Mouse (Mus musculus): Measurements from ENCODE around the gene Arpc1a. TPM values are rescaled to one million over a fixed set of nuclear protein-coding genes. Genes with fewer than 3 reads are reported as not detected.
"Not testable (repeated sequence)": the region's sequence is repeated elsewhere in the genome, so short reads cannot be mapped to it uniquely, and the experiment has no call there.

Arpc1a gene
- polyA plus RNA-seq, 1 experiment: 92.3 TPM

- no peak overlapping the region for H3K27ac ChIP-seq (ENCODE audit: insufficient read depth, low read depth, low read length)
- TF ChIP-seq CTCF (IDR thresholded peaks at IDR 0.05; ENCODE audit: low read depth, low read length) (peak; percentile 40; the same call in 1 of the 2 replicates), POLR2A (IDR thresholded peaks at IDR 0.05; ENCODE audit: borderline replicate concordance, low read depth, low read length) (no peak)
- H3K4me1 ChIP-seq (ENCODE audit: control insufficient read depth, insufficient read depth, low read length): 0 out of 2 replicates have a peak, but pooled peaks cover 3% of the 10 kb centered on the region
- no peak overlapping the region for H3K4me3 ChIP-seq (ENCODE audit: insufficient read depth, low read length)
Observed at GRCm38 (mm10) chr5:145071342-145071741, 12.3 kb upstream of the Arpc1a start.

GRCm38 (mm10) chr5:145075081-145075480, 8.5 kb upstream of the Arpc1a start:
- no peak for TF ChIP-seq POLR2A (IDR thresholded peaks at IDR 0.05; ENCODE audit: borderline replicate concordance, low read depth, low read length)
- no peak for TF ChIP-seq CTCF (IDR thresholded peaks at IDR 0.05; ENCODE audit: low read depth, low read length)
- Histone ChIP-seq H3K4me3 (ENCODE audit: insufficient read depth, low read length) (no peak overlapping the region), H3K4me1 (ENCODE audit: control insufficient read depth, insufficient read depth, low read length) (no peaks in the 10 kb centered on the region), H3K27ac (ENCODE audit: insufficient read depth, low read depth, low read length) (no peak overlapping the region)

- H3K4me1 ChIP-seq (ENCODE audit: control insufficient read depth, insufficient read depth, low read length): peaks cover 4% of the 10 kb centered on the region; the same call in 1 of the 2 replicates
- TF ChIP-seq POLR2A (IDR thresholded peaks at IDR 0.05; ENCODE audit: borderline replicate concordance, low read depth, low read length): no peak
- no peak for TF ChIP-seq CTCF (IDR thresholded peaks at IDR 0.05; ENCODE audit: low read depth, low read length)
- H3K4me3 ChIP-seq (ENCODE audit: insufficient read depth, low read length): no peak overlapping the region
- H3K27ac ChIP-seq (ENCODE audit: insufficient read depth, low read depth, low read length): no peak overlapping the region
Observed at GRCm38 (mm10) chr5:145081866-145082613, 1.6 kb upstream of the Arpc1a start.

GRCm38 (mm10) chr5:145083201-145083600, 429 bp upstream of the Arpc1a start:
- H3K4me1 ChIP-seq (ENCODE audit: control insufficient read depth, insufficient read depth, low read length); H3K27ac ChIP-seq (ENCODE audit: insufficient read depth, low read depth, low read length): not testable (repeated sequence)
- H3K4me3 ChIP-seq (ENCODE audit: insufficient read depth, low read length): peak overlapping the region; percentile 60

- H3K4me1 ChIP-seq (ENCODE audit: control insufficient read depth, insufficient read depth, low read length): peaks cover 10% of the 10 kb centered on the region
- TF ChIP-seq CTCF (IDR thresholded peaks at IDR 0.05; ENCODE audit: low read depth, low read length) (no peak), POLR2A (IDR thresholded peaks at IDR 0.05; ENCODE audit: borderline replicate concordance, low read depth, low read length) (no peak)
- H3K27ac ChIP-seq (ENCODE audit: insufficient read depth, low read depth, low read length): no peak overlapping the region
- peak overlapping the region; percentile 87 for H3K4me3 ChIP-seq (ENCODE audit: insufficient read depth, low read length)
Observed at GRCm38 (mm10) chr5:145084822-145085221, 1.2 kb downstream of the Arpc1a start.

- Histone ChIP-seq H3K4me1 (ENCODE audit: control insufficient read depth, insufficient read depth, low read length) (peaks cover 13% of the 10 kb centered on the region), H3K4me3 (ENCODE audit: insufficient read depth, low read length) (no peak overlapping the region), H3K27ac (ENCODE audit: insufficient read depth, low read depth, low read length) (no peak overlapping the region)
- TF ChIP-seq CTCF (IDR thresholded peaks at IDR 0.05; ENCODE audit: low read depth, low read length) (no peak), POLR2A (IDR thresholded peaks at IDR 0.05; ENCODE audit: borderline replicate concordance, low read depth, low read length) (no peak)
Observed at GRCm38 (mm10) chr5:145088186-145088585, 4.6 kb downstream of the Arpc1a start.

- Histone ChIP-seq H3K4me1 (ENCODE audit: control insufficient read depth, insufficient read depth, low read length) (peaks cover 13% of the 10 kb centered on the region), H3K27ac (ENCODE audit: insufficient read depth, low read depth, low read length) (no peak overlapping the region), H3K4me3 (ENCODE audit: insufficient read depth, low read length) (no peak overlapping the region)
- TF ChIP-seq POLR2A (IDR thresholded peaks at IDR 0.05; ENCODE audit: borderline replicate concordance, low read depth, low read length): no peak
- TF ChIP-seq CTCF (IDR thresholded peaks at IDR 0.05; ENCODE audit: low read depth, low read length): no peak
Observed at GRCm38 (mm10) chr5:145089878-145090277, 6.2 kb downstream of the Arpc1a start.

GRCm38 (mm10) chr5:145096195-145096594, 12.6 kb downstream of the Arpc1a start:
- no peak overlapping the region for H3K27ac ChIP-seq (ENCODE audit: insufficient read depth, low read depth, low read length)
- 0 out of 2 replicates have a peak, but pooled peaks cover 5% of the 10 kb centered on the region for H3K4me1 ChIP-seq (ENCODE audit: control insufficient read depth, insufficient read depth, low read length)
- TF ChIP-seq POLR2A (IDR thresholded peaks at IDR 0.05; ENCODE audit: borderline replicate concordance, low read depth, low read length) (no peak), CTCF (IDR thresholded peaks at IDR 0.05; ENCODE audit: low read depth, low read length) (no peak)
- no peak overlapping the region for H3K4me3 ChIP-seq (ENCODE audit: insufficient read depth, low read length)

- Histone ChIP-seq H3K4me3 (ENCODE audit: insufficient read depth, low read length) (no peak overlapping the region), H3K27ac (ENCODE audit: insufficient read depth, low read depth, low read length) (no peak overlapping the region), H3K4me1 (ENCODE audit: control insufficient read depth, insufficient read depth, low read length) (peaks cover 7% of the 10 kb centered on the region; the same call in 1 of the 2 replicates)
- TF ChIP-seq CTCF (IDR thresholded peaks at IDR 0.05; ENCODE audit: low read depth, low read length) (no peak), POLR2A (IDR thresholded peaks at IDR 0.05; ENCODE audit: borderline replicate concordance, low read depth, low read length) (no peak)
Observed at GRCm38 (mm10) chr5:145098340-145098821, 14.8 kb downstream of the Arpc1a start.

- Histone ChIP-seq H3K4me3 (ENCODE audit: insufficient read depth, low read length) (no peak overlapping the region), H3K4me1 (ENCODE audit: control insufficient read depth, insufficient read depth, low read length) (peaks cover 6% of the 10 kb centered on the region; the same call in 1 of the 2 replicates), H3K27ac (ENCODE audit: insufficient read depth, low read depth, low read length) (no peak overlapping the region)
- TF ChIP-seq CTCF (IDR thresholded peaks at IDR 0.05; ENCODE audit: low read depth, low read length) (no peak), POLR2A (IDR thresholded peaks at IDR 0.05; ENCODE audit: borderline replicate concordance, low read depth, low read length) (no peak)
Observed at GRCm38 (mm10) chr5:145100960-145101359, 17.3 kb downstream of the Arpc1a start.

- not testable (repeated sequence) for H3K27ac ChIP-seq (ENCODE audit: insufficient read depth, low read depth, low read length); H3K4me3 ChIP-seq (ENCODE audit: insufficient read depth, low read length); H3K4me1 ChIP-seq (ENCODE audit: control insufficient read depth, insufficient read depth, low read length)
Observed at GRCm38 (mm10) chr5:145101451-145101850, 17.8 kb downstream of the Arpc1a start.

Measured in bone marrow macrophage, adult 2 months (primary cell).